Mouse (Mus musculus) embryonic facial prominence, embryonic 11.5 days (tissue): Measurements from ENCODE around the gene Eif4a1. TPM values are rescaled to one million over a fixed set of nuclear protein-coding genes. Genes with fewer than 3 reads are reported as not detected.
A peak's percentile ranks its signal among the peaks of the same experiment; 100 is the strongest.

Experiments used
- ATAC-seq: fragments of 200-750 bp; cut with Nextera tagmentation; replicated peaks from 2 replicates; pipeline ENCODE4 v1.8.0; 2017; ENCODE audit warnings: low read depth; ENCODE audit not compliant: insufficient number of reproducible peaks, low FRiP score, low TSS enrichment
- DNase-seq: peaks from one replicate; pipeline ENCODE4 v3.0.0-alpha.2; 2015; ENCODE audit warnings: low spot score
- H3K27ac ChIP-seq: fragments of 300-500 bp; sonication (generic); replicated peaks from 2 replicates; pipeline ENCODE4 v1.5.1; 2014; ENCODE audit warnings: mild to moderate bottlenecking, low read depth, low read length, control low read depth
- H3K27me3 ChIP-seq: fragments of 300-500 bp; sonication (generic); 2 replicates; pipeline ENCODE4 v1.6.1; 2014; ENCODE audit warnings: mild to moderate bottlenecking, low read length, moderate library complexity, mixed read lengths; ENCODE audit not compliant: control insufficient read depth, insufficient read depth
- H3K36me3 ChIP-seq: fragments of 300-500 bp; sonication (generic); replicated peaks from 2 replicates; pipeline ENCODE4 v1.6.1; 2014; ENCODE audit warnings: low read depth, mild to moderate bottlenecking, low read length, moderate library complexity, mixed read lengths; ENCODE audit not compliant: control insufficient read depth, insufficient read depth
- H3K4me1 ChIP-seq: fragments of 300-500 bp; sonication (generic); 2 replicates; pipeline ENCODE4 v1.6.1; 2014; ENCODE audit warnings: low read length, mixed read lengths; ENCODE audit not compliant: control insufficient read depth, insufficient read depth
- H3K4me2 ChIP-seq: fragments of 300-500 bp; sonication (generic); 2 replicates; pipeline ENCODE4 v1.6.1; 2014; ENCODE audit warnings: low read depth, mild to moderate bottlenecking, control low read depth, low read length, moderate library complexity
- H3K4me3 ChIP-seq: fragments of 300-500 bp; sonication (generic); 2 replicates; pipeline ENCODE4 v1.5.1; 2014; ENCODE audit warnings: low read depth, low read length, control low read depth
- H3K9ac ChIP-seq: fragments of 300-500 bp; sonication (generic); replicated peaks from 2 replicates; pipeline ENCODE4 v1.6.1; 2014; ENCODE audit warnings: mild to moderate bottlenecking, control low read depth, low read length
- H3K9me3 ChIP-seq: fragments of 300-500 bp; sonication (generic); replicated peaks from 2 replicates; pipeline ENCODE4 v1.6.1; 2016; ENCODE audit warnings: mild to moderate bottlenecking, low read length, inconsistent platforms, mixed read lengths; ENCODE audit not compliant: control insufficient read depth
- WGBS: fragments of 180-500 bp; shearing (Covaris S2); extraction: QIAGEN DNeasy Blood & Tissue Kit; methylation state at CpG from one replicate; pipeline ENCODE4 v1.1.7; 2014; 5-methylcytosine and 5-hydroxymethylcytosine counted together
- microRNA counts: library from miRNA; unstranded; fragments of <30 nt; microRNA quantifications from one replicate; lab custom pipeline; 2016
- microRNA-seq: library from miRNA; unstranded; fragments of <30 nt; microRNA quantifications from one replicate; pipeline ENCODE4, GENCODE M21; 2016; ENCODE audit warnings: borderline number of aligned reads
- polyA plus RNA-seq: library from polyadenylated mRNA; unstranded; fragments of >200 nt; fragmentation: Nextera tagmentation; extraction: Ambion mirVana; gene quantifications from 2 replicates; pipeline ENCODE4 v1.2.1, GENCODE M21; 2014

The Eif4a1 gene
- polyA plus RNA-seq, 1 experiment from 2014 or later: 1,000 TPM

GRCm38 (mm10) chr11:69621571-69622268 lies 50.5 kb downstream of the Eif4a1 start, which contains the start of gene Sat2:
Gene Sat2 (plus strand): TSS chr11:69622024.
- H3K9me3 ChIP-seq: no peaks in the 10 kb centered on the region
- H3K4me1 ChIP-seq: no peaks in the 10 kb centered on the region
- H3K4me3 ChIP-seq: peak within 1 kb of the TSS; percentile 40
- H3K27me3 ChIP-seq: no peaks in the 10 kb centered on the region
- no peaks in the 10 kb centered on the region for H3K36me3 ChIP-seq
- no peak within 1 kb of the TSS for H3K27ac ChIP-seq
- peak within 1 kb of the TSS; percentile 65 for H3K4me2 ChIP-seq
- DNase-seq: peak; percentile 87
- under 1% methylated on average over 20 of the region's 20 CpGs for WGBS
- peak; percentile 73; the same call in 1 of the 2 replicates for ATAC-seq
- peak within 1 kb of the TSS; percentile 63 for H3K9ac ChIP-seq

DNA sequence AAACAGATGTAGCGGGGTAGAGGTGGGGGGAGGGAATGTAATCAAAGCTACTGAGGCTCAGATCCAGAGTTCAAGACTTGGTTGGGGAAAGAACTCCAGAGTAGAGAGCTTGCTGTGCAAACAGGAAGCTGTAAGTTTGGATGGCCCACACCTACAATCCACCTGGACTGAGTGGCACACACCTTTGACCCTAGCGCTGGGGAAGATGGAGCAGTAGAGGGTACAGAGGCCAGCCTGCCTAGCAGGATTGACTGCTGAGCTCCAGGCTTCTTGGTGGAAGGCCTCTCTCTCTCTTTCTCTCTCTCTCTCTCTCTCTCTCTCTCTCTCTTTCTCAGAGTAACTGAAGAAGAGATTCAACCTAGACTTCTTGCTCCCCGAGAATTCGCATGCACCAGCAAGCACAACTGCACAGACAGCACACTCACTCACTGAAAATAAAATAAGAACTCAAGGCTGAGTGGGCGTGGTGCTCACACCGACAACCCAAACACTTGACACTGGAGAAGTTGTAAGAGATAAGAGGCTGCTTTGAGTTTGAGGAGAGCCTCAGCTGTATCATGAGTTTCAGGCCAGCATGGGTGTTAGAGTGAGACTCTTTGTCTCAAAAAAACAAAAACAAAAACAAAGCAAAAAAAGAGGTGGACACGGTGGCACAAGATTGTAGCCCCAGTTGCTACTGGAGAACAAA lies 51.7 kb downstream of the Eif4a1 start:
- H3K36me3 ChIP-seq: no peaks in the 10 kb centered on the region
- H3K4me2 ChIP-seq: no peak overlapping the region
- ATAC-seq (no peak), DNase-seq (no peak)
- no peaks in the 10 kb centered on the region for H3K4me1 ChIP-seq
- no peak overlapping the region for H3K9ac ChIP-seq
- no peaks in the 10 kb centered on the region for H3K27me3 ChIP-seq
- no peak overlapping the region for H3K4me3 ChIP-seq
- H3K9me3 ChIP-seq: no peaks in the 10 kb centered on the region
- H3K27ac ChIP-seq: no peak overlapping the region
- 79% methylated on average over 7 of the region's 7 CpGs for WGBS

GRCm38 (mm10) chr11:69617805-69618204 lies 54.4 kb downstream of the Eif4a1 start, which contains the start of gene Shbg:
Gene Shbg (minus strand): TSS chr11:69617905.
- Histone ChIP-seq H3K27ac (no peak within 1 kb of the TSS), H3K9ac (no peak within 1 kb of the TSS), H3K4me1 (no peaks in the 10 kb centered on the region), H3K4me2 (no peak within 1 kb of the TSS), H3K36me3 (no peaks in the 10 kb centered on the region), H3K27me3 (no peaks in the 10 kb centered on the region), H3K4me3 (no peak within 1 kb of the TSS), H3K9me3 (no peaks in the 10 kb centered on the region)
- ATAC-seq (no peak), DNase-seq (no peak)
- 65% methylated on average over 5 of the region's 5 CpGs for WGBS

MicroRNA genes within 50 kb of the gene (microRNA counts, 519-probe panel; counts per million panel counts)
- not detected for microRNA mmu-miR-1934 (lab: Ali Mortazavi, UCI)
- 2,318 counts per million, percentile 18 among the panel's probes with 10 or more counts for microRNA mmu-miR-467f (lab: Ali Mortazavi, UCI)

Small RNA genes lying within 50 kb of the gene (microRNA-seq; reads per million reads assigned to microRNA genes)
- gene Mir1934 (3.8 reads per million), gene Mir467f (not detected)

Other genes starting within 250 kb of the Eif4a1 start
- gene Dnah2, start 123.3 kb downstream of the Eif4a1 start, polyA plus RNA-seq: 1.5 and 2.1 TPM in 2 replicates
- gene Efnb3, start 112.2 kb downstream of the Eif4a1 start, polyA plus RNA-seq: 11.2 and 11.3 TPM in 2 replicates
- 40.2 and 40.9 TPM in 2 replicates for gene Wrap53, start 92.2 kb downstream of the Eif4a1 start, polyA plus RNA-seq
- gene Trp53, start 92.1 kb downstream of the Eif4a1 start, polyA plus RNA-seq: 200 and 215 TPM in 2 replicates
- gene Atp1b2, start 66.5 kb downstream of the Eif4a1 start, polyA plus RNA-seq: 5.2 and 6.0 TPM in 2 replicates
- 0.14 TPM in 1 of 2 replicates, not detected in the other for gene Shbg, start 54.5 kb downstream of the Eif4a1 start, polyA plus RNA-seq
- gene Sat2, start 50.4 kb downstream of the Eif4a1 start, polyA plus RNA-seq: 15.0 and 19.4 TPM in 2 replicates
- 24.3 and 30.9 TPM in 2 replicates for gene Fxr2, start 39.4 kb downstream of the Eif4a1 start, polyA plus RNA-seq
- not detected in 2 replicates for gene Sox15, start 17.1 kb downstream of the Eif4a1 start, polyA plus RNA-seq
- 25.9 and 28.0 TPM in 2 replicates for gene Mpdu1, start 9.8 kb downstream of the Eif4a1 start, polyA plus RNA-seq
- gene Cd68, start 6.3 kb downstream of the Eif4a1 start, polyA plus RNA-seq: 5.5 and 7.6 TPM in 2 replicates
- gene Senp3, start 9.7 kb upstream of the Eif4a1 start, polyA plus RNA-seq: 106 and 108 TPM in 2 replicates
- 0.24 and 0.42 TPM in 2 replicates for gene Tnfsf13, start 13.4 kb upstream of the Eif4a1 start, polyA plus RNA-seq
- 3.6 and 4.3 TPM in 2 replicates for gene Tnfsf12, start 23.4 kb upstream of the Eif4a1 start, polyA plus RNA-seq
- 1.2 and 1.5 TPM in 2 replicates for gene Tnfsfm13, start 23.7 kb upstream of the Eif4a1 start, polyA plus RNA-seq
- 51.4 and 56.5 TPM in 2 replicates for gene Polr2a, start 86.2 kb upstream of the Eif4a1 start, polyA plus RNA-seq
- gene Slc35g3, start 89.5 kb upstream of the Eif4a1 start, polyA plus RNA-seq: 0.18 TPM in 1 of 2 replicates, not detected in the other
- 1.1 and 1.2 TPM in 2 replicates for gene Zbtb4, start 93.5 kb upstream of the Eif4a1 start, polyA plus RNA-seq
- gene Chrnb1, start 123.5 kb upstream of the Eif4a1 start, polyA plus RNA-seq: 3.0 and 3.6 TPM in 2 replicates
- gene Fgf11, start 129.4 kb upstream of the Eif4a1 start, polyA plus RNA-seq: 0.92 and 0.97 TPM in 2 replicates
- gene Tmem102, start 133.2 kb upstream of the Eif4a1 start, polyA plus RNA-seq: 2.1 and 2.8 TPM in 2 replicates
- not detected in 2 replicates for gene Gm39566, start 142.9 kb upstream of the Eif4a1 start, polyA plus RNA-seq
- not detected in 2 replicates for gene Spem2, start 146.0 kb upstream of the Eif4a1 start, polyA plus RNA-seq
- 0.27 TPM in 1 of 2 replicates, not detected in the other for gene Spem1, start 149.8 kb upstream of the Eif4a1 start, polyA plus RNA-seq
- 8.2 and 9.1 TPM in 2 replicates for gene Nlgn2, start 165.4 kb upstream of the Eif4a1 start, polyA plus RNA-seq
- gene Tmem256, start 166.1 kb upstream of the Eif4a1 start, polyA plus RNA-seq: 294 and 335 TPM in 2 replicates
- 90.0 and 102 TPM in 2 replicates for gene Plscr3, start 174.0 kb upstream of the Eif4a1 start, polyA plus RNA-seq
- gene Tnk1, start 186.3 kb upstream of the Eif4a1 start, polyA plus RNA-seq: 1.1 and 1.9 TPM in 2 replicates
- gene Tmem95, start 205.6 kb upstream of the Eif4a1 start, polyA plus RNA-seq: not detected in 2 replicates
- 3.2 and 3.5 TPM in 2 replicates for gene Kctd11, start 209.0 kb upstream of the Eif4a1 start, polyA plus RNA-seq
- gene Acap1, start 223.1 kb upstream of the Eif4a1 start, polyA plus RNA-seq: 0.56 and 0.60 TPM in 2 replicates
- gene 2810408A11Rik, start 228.6 kb upstream of the Eif4a1 start, polyA plus RNA-seq: 17.6 and 20.7 TPM in 2 replicates
- gene Neurl4, start 228.6 kb upstream of the Eif4a1 start, polyA plus RNA-seq: 11.5 and 13.8 TPM in 2 replicates
- 76.2 and 81.8 TPM in 2 replicates for gene Gps2, start 241.5 kb upstream of the Eif4a1 start, polyA plus RNA-seq
- gene Eif5a, start 249.5 kb upstream of the Eif4a1 start, polyA plus RNA-seq: 2,030 and 2,067 TPM in 2 replicates